Mouse (Mus musculus): ENCODE results near the gene Ifne. TPM values are rescaled to one million over a fixed set of nuclear protein-coding genes. Genes with fewer than 3 reads are reported as not detected.

The Ifne gene
- total RNA-seq (2023) = not detected

GRCm38 (mm10) chr4:88880101-88880500 is at the start of gene Ifne:
TSS of gene Ifne (minus strand) at chr4:88880201.

GRCm38 (mm10) chr4:88849698-88850097 is 30.3 kb downstream of the Ifne start, which contains the start of gene Ifna1:
TSS of gene Ifna1 (plus strand) at chr4:88850087.

GRCm38 (mm10) chr4:88841438-88841911 is 38.5 kb downstream of the Ifne start, which contains the start of gene Ifna4:
TSS of gene Ifna4 (plus strand) at chr4:88841861.

GRCm38 (mm10) chr4:88835225-88835624 is 44.8 kb downstream of the Ifne start, which contains the start of gene Ifna5:
TSS of gene Ifna5 (plus strand) at chr4:88835525.

Other genes with a start within 250 kb of the Ifne start
- gene C87499, start 245.8 kb downstream of the Ifne start, total RNA-seq (2023) = not detected
- gene Ifna13, start 235.7 kb downstream of the Ifne start, total RNA-seq (2023) = not detected
- not detected for gene Ifna16, start 203.3 kb downstream of the Ifne start, total RNA-seq (2023)
- gene Ifna2, start 196.3 kb downstream of the Ifne start, total RNA-seq (2023) = not detected
- not detected for gene Ifnab, start 188.8 kb downstream of the Ifne start, total RNA-seq (2023)
- gene Gm26566, start 158.4 kb downstream of the Ifne start, total RNA-seq (2023) = not detected
- 10 to 100 TPM; 18.7 to 20.6 TPM for gene Klhl9, start 157.7 kb downstream of the Ifne start, total RNA-seq (2023)
- not detected for gene Gm13271, start 125.3 kb downstream of the Ifne start, total RNA-seq (2023)
- not detected for gene Gm13283, start 120.1 kb downstream of the Ifne start, total RNA-seq (2023)
- not detected for gene Gm13290, start 106.4 kb downstream of the Ifne start, total RNA-seq (2023)
- not detected for gene Gm13289, start 103.3 kb downstream of the Ifne start, total RNA-seq (2023)
- not detected for gene Gm13272, start 100.4 kb downstream of the Ifne start, total RNA-seq (2023)
- not detected for gene Ifnz, start 98.1 kb downstream of the Ifne start, total RNA-seq (2023)
- not detected for gene Gm13276, start 94.5 kb downstream of the Ifne start, total RNA-seq (2023)
- not detected for gene Gm13277, start 91.6 kb downstream of the Ifne start, total RNA-seq (2023)
- not detected for gene Gm13278, start 88.7 kb downstream of the Ifne start, total RNA-seq (2023)
- gene Gm13275, start 85.7 kb downstream of the Ifne start, total RNA-seq (2023) = not detected
- not detected for gene Gm13279, start 82.8 kb downstream of the Ifne start, total RNA-seq (2023)
- gene Gm13285, start 80.5 kb downstream of the Ifne start, total RNA-seq (2023) = not detected
- not detected for gene Gm13287, start 76.9 kb downstream of the Ifne start, total RNA-seq (2023)
- gene Gm13288, start 74.7 kb downstream of the Ifne start, total RNA-seq (2023) = not detected
- not detected for gene Ifna7, start 64.0 kb downstream of the Ifne start, total RNA-seq (2023)
- not detected for gene Ifna11, start 60.2 kb downstream of the Ifne start, total RNA-seq (2023)
- gene Ifna6, start 52.8 kb downstream of the Ifne start, total RNA-seq (2023) = not detected
- not detected for gene Ifna5, start 44.7 kb downstream of the Ifne start, total RNA-seq (2023)
- gene Ifna4, start 38.3 kb downstream of the Ifne start, total RNA-seq (2023) = not detected
- not detected for gene Ifna1, start 30.1 kb downstream of the Ifne start, total RNA-seq (2023)